Mouse (Mus musculus) heart, embryonic 10.5 days (tissue): ENCODE measurements around the gene Ski. TPM values are rescaled to one million over a fixed set of nuclear protein-coding genes. Genes with fewer than 3 reads are reported as not detected.

Experiments used
- DNase-seq: peaks from one replicate; pipeline ENCODE4 v3.0.0-alpha.2; 2017; ENCODE audit warnings: low spot score
- H3K27ac ChIP-seq: fragments of 300-500 bp; sonication (generic); 2 replicates; pipeline ENCODE4 v1.5.1; 2016; ENCODE audit warnings: mild to moderate bottlenecking
- H3K27me3 ChIP-seq: fragments of 300-500 bp; sonication (generic); 2 replicates; pipeline ENCODE4 v1.6.1; 2016; ENCODE audit warnings: mild to moderate bottlenecking; ENCODE audit not compliant: poor library complexity, insufficient read depth, severe bottlenecking
- H3K36me3 ChIP-seq: fragments of 300-500 bp; sonication (generic); 2 replicates; pipeline ENCODE4 v1.6.1; 2016; ENCODE audit warnings: mild to moderate bottlenecking, moderate library complexity
- H3K4me1 ChIP-seq: fragments of 300-500 bp; sonication (generic); 2 replicates; pipeline ENCODE4 v1.6.1; 2016; ENCODE audit warnings: mild to moderate bottlenecking
- H3K4me3 ChIP-seq: fragments of 300-500 bp; sonication (generic); 2 replicates; pipeline ENCODE4 v1.5.1; 2016; ENCODE audit warnings: mild to moderate bottlenecking, moderate library complexity
- H3K9me3 ChIP-seq: fragments of 300-500 bp; sonication (generic); 2 replicates; pipeline ENCODE4 v1.6.1; 2016; ENCODE audit warnings: mild to moderate bottlenecking, moderate library complexity
- WGBS: fragments of 180-500 bp; shearing (Covaris S2); methylation state at CpG from one replicate; pipeline ENCODE4 v1.1.7; 2016; 5-methylcytosine and 5-hydroxymethylcytosine counted together
- polyA plus RNA-seq: library from polyadenylated mRNA; unstranded; fragments of >200 nt; fragmentation: Nextera tagmentation; extraction: Ambion mirVana; gene quantifications from 2 replicates; pipeline ENCODE4 v1.2.1, GENCODE M21; 2016

The Ski gene
- polyA plus RNA-seq, 1 experiment from 2014 or later: 11.3 TPM

DNA sequence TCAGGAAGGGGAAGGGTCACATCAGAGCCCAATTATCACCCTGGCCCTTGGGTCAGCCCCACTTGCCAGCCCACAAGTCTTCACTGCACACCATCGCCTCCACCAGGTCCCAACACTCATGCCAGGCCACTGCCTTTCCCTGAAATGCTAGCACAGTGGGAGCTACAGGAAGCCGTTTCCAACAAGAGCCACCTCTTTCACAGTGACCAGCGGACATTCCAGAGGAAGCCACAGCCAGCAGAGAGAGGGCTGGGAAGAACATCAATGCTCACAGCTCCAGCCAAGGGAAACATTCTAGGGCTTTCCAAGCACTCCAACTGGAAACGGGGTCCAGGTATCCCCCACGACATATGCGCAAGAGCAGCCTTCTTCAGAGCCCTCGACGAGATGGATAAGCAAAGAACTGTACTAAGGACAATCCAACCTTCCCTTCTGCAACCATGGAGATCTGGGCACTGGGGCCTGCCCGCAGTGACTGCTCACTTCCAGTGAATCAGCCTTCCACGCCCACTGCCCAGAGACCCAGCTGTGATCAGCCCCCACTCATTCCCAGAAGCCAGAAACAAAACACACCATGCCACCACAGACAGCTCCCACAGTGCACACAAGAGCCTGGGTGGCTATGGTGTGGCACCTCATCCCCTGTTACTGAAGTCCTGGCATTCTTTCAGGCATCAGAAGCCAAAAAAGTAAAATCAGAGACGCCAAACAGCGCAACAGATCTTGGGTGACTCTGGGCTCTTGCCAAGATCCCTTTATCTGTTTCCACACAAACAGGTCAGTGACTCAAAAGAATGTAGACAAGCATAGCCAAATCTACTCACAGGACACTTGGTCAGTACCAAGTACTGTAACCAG, 6.4 kb downstream of the Ski start:
- Histone ChIP-seq H3K9me3 (no peaks in the 10 kb centered on the region), H3K4me3 (peak overlapping the region; percentile 25), H3K4me1 (peaks cover 99% of the 10 kb centered on the region), H3K27ac (peak overlapping the region; percentile 43), H3K36me3 (peaks cover 8% of the 10 kb centered on the region), H3K27me3 (no peaks in the 10 kb centered on the region)
- 52% methylated on average over 12 of the region's 12 CpGs for WGBS
- no peak for DNase-seq

GRCm38 (mm10) chr4:155215203-155215602, 7.2 kb downstream of the Ski start:
- peaks cover 15% of the 10 kb centered on the region for H3K36me3 ChIP-seq
- H3K27ac ChIP-seq: 0 out of 2 replicates have a peak overlapping the region, but pooled peaks have one; percentile 17
- peak overlapping the region; percentile 17; the same call in 1 of the 2 replicates for H3K4me3 ChIP-seq
- DNase-seq: no peak
- H3K4me1 ChIP-seq: peaks cover 94% of the 10 kb centered on the region
- no peaks in the 10 kb centered on the region for H3K27me3 ChIP-seq
- 34% methylated on average over 9 of the region's 9 CpGs for WGBS
- H3K9me3 ChIP-seq: no peaks in the 10 kb centered on the region

DNA sequence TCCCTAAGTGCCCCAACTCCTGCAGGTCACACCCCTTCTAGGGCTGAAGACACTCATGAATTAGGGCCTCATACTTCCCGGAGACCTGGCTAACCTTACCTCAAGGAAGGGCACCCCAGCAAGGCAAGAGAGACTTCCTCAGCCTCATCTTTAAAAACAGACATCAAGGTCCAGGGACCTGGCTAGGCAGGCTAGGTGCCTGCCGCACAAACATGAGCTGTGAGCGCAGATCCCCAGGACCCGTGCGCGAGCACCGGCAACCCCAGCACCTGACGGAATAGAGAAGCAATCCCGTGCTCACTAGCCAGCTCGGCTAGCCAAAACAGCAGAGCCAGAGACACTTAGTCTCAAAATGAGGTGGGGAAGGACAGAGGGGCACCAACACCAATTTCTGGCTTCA, 7.6 kb downstream of the Ski start:
- 0 out of 2 replicates have a peak overlapping the region, but pooled peaks have one; percentile 17 for H3K4me3 ChIP-seq
- peak overlapping the region; percentile 17; the same call in 1 of the 2 replicates for H3K27ac ChIP-seq

GRCm38 (mm10) chr4:155214188-155214587, 8.2 kb downstream of the Ski start:
- DNase-seq: no peak
- Histone ChIP-seq H3K36me3 (peaks cover 20% of the 10 kb centered on the region), H3K9me3 (no peaks in the 10 kb centered on the region), H3K27me3 (no peaks in the 10 kb centered on the region), H3K4me1 (peaks cover 93% of the 10 kb centered on the region), H3K4me3 (no peak overlapping the region), H3K27ac (no peak overlapping the region)
- 81% methylated on average over 6 of the region's 6 CpGs for WGBS

More for the DNA sequence above, 7.6 kb downstream of the Ski start:
- 75% methylated on average over 10 of the region's 10 CpGs for WGBS
- Histone ChIP-seq H3K36me3 (peaks cover 17% of the 10 kb centered on the region), H3K27me3 (no peaks in the 10 kb centered on the region), H3K4me1 (peaks cover 93% of the 10 kb centered on the region), H3K9me3 (no peaks in the 10 kb centered on the region)
- DNase-seq: no peak

DNA sequence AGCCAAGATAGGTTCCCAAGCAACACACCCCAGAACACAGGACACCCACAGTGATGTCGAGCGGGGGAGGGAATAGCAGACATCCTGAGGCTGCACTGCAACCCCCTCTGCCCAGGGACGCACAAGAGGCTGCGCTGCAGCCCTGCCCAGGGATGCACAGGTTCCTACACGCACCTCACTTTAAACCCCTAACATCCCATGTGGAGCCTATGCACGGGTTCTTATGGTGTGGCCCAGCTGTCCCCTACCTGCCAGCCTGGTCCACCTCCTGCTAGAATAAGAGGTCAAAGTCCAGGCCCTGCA, 8.7 kb downstream of the Ski start:
- Histone ChIP-seq H3K4me1 (peaks cover 93% of the 10 kb centered on the region), H3K4me3 (no peak overlapping the region), H3K36me3 (peaks cover 21% of the 10 kb centered on the region), H3K9me3 (no peaks in the 10 kb centered on the region), H3K27me3 (no peaks in the 10 kb centered on the region), H3K27ac (no peak overlapping the region)
- DNase-seq: no peak
- 79% methylated on average over 6 of the region's 6 CpGs for WGBS

GRCm38 (mm10) chr4:155213052-155213751, 9.2 kb downstream of the Ski start:
- DNase-seq: no peak
- WGBS: 69% methylated on average over 9 of the region's 9 CpGs
- peaks cover 93% of the 10 kb centered on the region for H3K4me1 ChIP-seq
- H3K9me3 ChIP-seq: no peaks in the 10 kb centered on the region
- peaks cover 21% of the 10 kb centered on the region for H3K36me3 ChIP-seq
- H3K4me3 ChIP-seq: no peak overlapping the region
- H3K27me3 ChIP-seq: no peaks in the 10 kb centered on the region
- H3K27ac ChIP-seq: no peak overlapping the region

- Histone ChIP-seq H3K9me3 (no peaks in the 10 kb centered on the region), H3K27me3 (no peaks in the 10 kb centered on the region), H3K36me3 (peaks cover 21% of the 10 kb centered on the region), H3K4me3 (no peak overlapping the region), H3K27ac (no peak overlapping the region), H3K4me1 (peaks cover 88% of the 10 kb centered on the region)
- 89% methylated on average over 5 of the region's 5 CpGs for WGBS
- DNase-seq: no peak
These were observed 12.9 kb downstream of the Ski start for GRCm38 (mm10) chr4:155209494-155209893.

- Histone ChIP-seq H3K27ac (no peak overlapping the region), H3K9me3 (no peaks in the 10 kb centered on the region), H3K4me1 (peaks cover 88% of the 10 kb centered on the region), H3K36me3 (peaks cover 21% of the 10 kb centered on the region), H3K27me3 (no peaks in the 10 kb centered on the region), H3K4me3 (no peak overlapping the region)
- DNase-seq: no peak
These were observed 13.3 kb downstream of the Ski start for GRCm38 (mm10) chr4:155209079-155209478.

GRCm38 (mm10) chr4:155208613-155209012, 13.8 kb downstream of the Ski start:
- H3K9me3 ChIP-seq: no peaks in the 10 kb centered on the region
- no peak overlapping the region for H3K4me3 ChIP-seq
- peak overlapping the region; percentile 37; the same call in 1 of the 2 replicates for H3K27ac ChIP-seq
- peaks cover 21% of the 10 kb centered on the region for H3K36me3 ChIP-seq
- peaks cover 86% of the 10 kb centered on the region for H3K4me1 ChIP-seq
- no peaks in the 10 kb centered on the region for H3K27me3 ChIP-seq
- no peak for DNase-seq
- 81% methylated on average over 7 of the region's 7 CpGs for WGBS

GRCm38 (mm10) chr4:155207841-155208240, 14.6 kb downstream of the Ski start:
- no peak for DNase-seq
- H3K9me3 ChIP-seq: no peaks in the 10 kb centered on the region
- WGBS: 75% methylated on average over 3 of the region's 3 CpGs
- peaks cover 21% of the 10 kb centered on the region for H3K36me3 ChIP-seq
- H3K4me1 ChIP-seq: peaks cover 86% of the 10 kb centered on the region
- no peaks in the 10 kb centered on the region for H3K27me3 ChIP-seq
- no peak overlapping the region for H3K4me3 ChIP-seq
- H3K27ac ChIP-seq: peak overlapping the region; percentile 37; the same call in 1 of the 2 replicates

DNA sequence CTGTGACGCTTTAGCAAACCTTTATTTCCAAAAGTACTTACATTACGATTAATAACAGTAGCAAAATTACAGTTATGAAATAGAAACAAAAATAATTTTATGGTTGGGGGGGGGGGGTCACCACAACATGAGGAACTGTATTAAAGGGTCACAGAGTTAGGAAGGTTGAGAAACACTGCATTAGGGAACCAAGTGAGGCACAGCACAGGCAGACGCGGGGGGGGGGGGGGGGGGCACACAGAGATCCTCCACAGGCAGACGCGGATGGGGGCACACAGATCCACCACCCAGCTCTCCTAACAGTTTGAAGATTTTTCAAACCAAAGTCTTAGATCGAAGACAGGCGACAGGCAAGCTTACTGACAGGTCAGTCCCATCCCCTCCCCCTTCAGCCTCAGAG, 15.9 kb downstream of the Ski start:
- 60% methylated on average over 7 of the region's 8 CpGs for WGBS
- peaks cover 84% of the 10 kb centered on the region for H3K4me1 ChIP-seq
- no peaks in the 10 kb centered on the region for H3K9me3 ChIP-seq
- no peak overlapping the region for H3K4me3 ChIP-seq
- DNase-seq: no peak
- no peaks in the 10 kb centered on the region for H3K27me3 ChIP-seq
- no peak overlapping the region; the same call in 1 of the 2 replicates for H3K27ac ChIP-seq
- H3K36me3 ChIP-seq: peaks cover 17% of the 10 kb centered on the region

GRCm38 (mm10) chr4:155205919-155206318, 16.5 kb downstream of the Ski start:
- DNase-seq: no peak
- 75% methylated on average over 6 of the region's 6 CpGs for WGBS

DNA sequence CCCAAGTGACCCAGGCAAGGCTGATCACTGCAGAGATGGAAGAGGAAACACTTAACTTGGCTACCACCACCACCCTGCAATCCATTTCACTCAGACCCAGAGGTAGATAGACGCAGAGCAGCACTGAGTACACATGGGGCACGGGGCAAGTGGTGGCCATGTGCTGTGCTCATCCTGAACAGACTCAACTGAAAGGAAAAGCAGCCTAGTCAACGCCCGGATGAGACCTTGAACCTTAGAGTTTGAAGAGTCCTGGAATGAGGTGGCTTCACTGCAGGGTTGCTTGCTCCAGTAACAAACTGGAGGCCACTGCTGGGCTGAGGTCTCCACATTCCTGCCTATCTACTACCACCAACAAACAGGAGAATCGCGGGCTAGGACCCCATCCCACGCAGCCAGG, 20.6 kb downstream of the Ski start:
- Histone ChIP-seq H3K9me3 (no peaks in the 10 kb centered on the region), H3K4me3 (no peak overlapping the region), H3K27ac (no peak overlapping the region), H3K27me3 (no peaks in the 10 kb centered on the region), H3K36me3 (no peaks in the 10 kb centered on the region), H3K4me1 (peaks cover 89% of the 10 kb centered on the region)
- DNase-seq: no peak
- 80% methylated on average over 7 of the region's 7 CpGs for WGBS

More at GRCm38 (mm10) chr4:155205919-155206318, 16.5 kb downstream of the Ski start:
- H3K36me3 ChIP-seq: peaks cover 12% of the 10 kb centered on the region
- no peaks in the 10 kb centered on the region for H3K27me3 ChIP-seq
- no peak overlapping the region for H3K4me3 ChIP-seq
- no peak overlapping the region; the same call in 1 of the 2 replicates for H3K27ac ChIP-seq
- H3K9me3 ChIP-seq: no peaks in the 10 kb centered on the region
- H3K4me1 ChIP-seq: peaks cover 84% of the 10 kb centered on the region
